Mouse (Mus musculus) megakaryocyte-erythroid progenitor cell, adult 5 weeks (primary cell): ENCODE results near the gene Mrgprb2. TPM values are rescaled to one million over a fixed set of nuclear protein-coding genes. Genes with fewer than 3 reads are reported as not detected.

Experiments used
- polyA plus RNA-seq: library from polyadenylated mRNA; stranded (reverse); fragments of >175 nt; gene quantifications from 2 replicates; pipeline ENCODE4 v1.2.3, GENCODE M21; 2012

The Mrgprb2 gene
- 0.04 TPM in 1 of 2 replicates, not detected in the other for polyA plus RNA-seq

GRCm38 (mm10) chr7:48557986-48558385 lies at the start of gene Mrgprb2:
TSS of gene Mrgprb2 (minus strand) at chr7:48558086.

Other genes with a start within 250 kb of the Mrgprb2 start
- not detected in 2 replicates for gene Mrgprb8, start 169.6 kb downstream of the Mrgprb2 start, polyA plus RNA-seq
- gene Mrgprb1, start 101.7 kb downstream of the Mrgprb2 start, polyA plus RNA-seq: not detected in 2 replicates
- not detected in 2 replicates for gene Mrgprx2, start 58.8 kb downstream of the Mrgprb2 start, polyA plus RNA-seq
- not detected in 2 replicates for gene Mrgprb3, start 85.7 kb upstream of the Mrgprb2 start, polyA plus RNA-seq
- 6.9 and 7.3 TPM in 2 replicates for gene Zdhhc13, start 230.9 kb upstream of the Mrgprb2 start, polyA plus RNA-seq